Mouse (Mus musculus): ENCODE data around the gene Tesk1. TPM values are rescaled to one million over a fixed set of nuclear protein-coding genes. Genes with fewer than 3 reads are reported as not detected.

Gene Tesk1
- polyA plus RNA-seq, 1 experiment from 2014 or later = 8.0 TPM

- TF ChIP-seq CTCF (IDR thresholded peaks at IDR 0.05) = no peak
- no peak for TF ChIP-seq EP300 (IDR thresholded peaks at IDR 0.05)
These were observed 14.7 kb downstream of the Tesk1 start for GRCm38 (mm10) chr4:43456470-43456869.

GRCm38 (mm10) chr4:43457124-43457523 is 15.4 kb downstream of the Tesk1 start:
- Histone ChIP-seq H3K36me3 (ENCODE audit: insufficient read depth, low read length) (no peaks in the 10 kb centered on the region), H3K27me3 (replicated peaks; ENCODE audit: insufficient read depth, low read length) (0 out of 2 replicates have a peak, but pooled peaks cover 7% of the 10 kb centered on the region), H3K9me3 (ENCODE audit: low read length) (no peaks in the 10 kb centered on the region), H3K9ac (replicated peaks; ENCODE audit: low read depth) (no peak overlapping the region), H3K27ac (ENCODE audit: low read length) (no peak overlapping the region), H3K4me2 (replicated peaks; ENCODE audit: low read depth, low read length) (no peak overlapping the region), H3K4me3 (ENCODE audit: low read depth, low read length) (no peak overlapping the region), H3K4me1 (ENCODE audit: insufficient read depth, low read depth, low read length) (peaks cover 4% of the 10 kb centered on the region; the same call in 1 of the 2 replicates)
- TF ChIP-seq EP300 (IDR thresholded peaks at IDR 0.05) (no peak), CTCF (IDR thresholded peaks at IDR 0.05) (no peak)
- ATAC-seq (no peak), DNase-seq (ENCODE audit: low spot score) (no peak)
- WGBS = 14% methylated on average over 8 of the region's 8 CpGs

More at GRCm38 (mm10) chr4:43456470-43456869, 14.7 kb downstream of the Tesk1 start:
- no peaks in the 10 kb centered on the region for H3K9me3 ChIP-seq (ENCODE audit: low read length)
- no peak overlapping the region for H3K9ac ChIP-seq (replicated peaks; ENCODE audit: low read depth)
- no peaks in the 10 kb centered on the region for H3K36me3 ChIP-seq (ENCODE audit: insufficient read depth, low read length)
- H3K27me3 ChIP-seq (replicated peaks; ENCODE audit: insufficient read depth, low read length) = 0 out of 2 replicates have a peak, but pooled peaks cover 7% of the 10 kb centered on the region
- ATAC-seq (no peak), DNase-seq (ENCODE audit: low spot score) (no peak)
- no peak overlapping the region for H3K27ac ChIP-seq (ENCODE audit: low read length)
- H3K4me1 ChIP-seq (ENCODE audit: insufficient read depth, low read depth, low read length) = peaks cover 4% of the 10 kb centered on the region; the same call in 1 of the 2 replicates
- no peak overlapping the region for H3K4me3 ChIP-seq (ENCODE audit: low read depth, low read length)
- WGBS = 41% methylated on average over 4 of the region's 4 CpGs
- no peak overlapping the region for H3K4me2 ChIP-seq (replicated peaks; ENCODE audit: low read depth, low read length)

- no peaks in the 10 kb centered on the region for H3K27me3 ChIP-seq (replicated peaks; ENCODE audit: insufficient read depth, low read length)
- no peak for ATAC-seq
- H3K27ac ChIP-seq (ENCODE audit: low read length) = no peak overlapping the region
- no peak overlapping the region for H3K4me2 ChIP-seq (replicated peaks; ENCODE audit: low read depth, low read length)
- TF ChIP-seq CTCF (IDR thresholded peaks at IDR 0.05) (no peak), EP300 (IDR thresholded peaks at IDR 0.05) (no peak)
- H3K4me1 ChIP-seq (ENCODE audit: insufficient read depth, low read depth, low read length) = no peaks in the 10 kb centered on the region
- DNase-seq (ENCODE audit: low spot score) = no peak
- H3K9me3 ChIP-seq (ENCODE audit: low read length) = no peaks in the 10 kb centered on the region
- no peak overlapping the region for H3K4me3 ChIP-seq (ENCODE audit: low read depth, low read length)
- WGBS = 79% methylated on average over 5 of the region's 5 CpGs
- no peaks in the 10 kb centered on the region for H3K36me3 ChIP-seq (ENCODE audit: insufficient read depth, low read length)
- H3K9ac ChIP-seq (replicated peaks; ENCODE audit: low read depth) = no peak overlapping the region
These were observed 21.4 kb downstream of the Tesk1 start for GRCm38 (mm10) chr4:43463102-43463501.

- no peak for TF ChIP-seq EP300 (IDR thresholded peaks at IDR 0.05)
- no peak for TF ChIP-seq CTCF (IDR thresholded peaks at IDR 0.05)
- H3K9ac ChIP-seq (replicated peaks; ENCODE audit: low read depth) = no peak overlapping the region
- H3K9me3 ChIP-seq (ENCODE audit: low read length) = no peaks in the 10 kb centered on the region
- DNase-seq (ENCODE audit: low spot score) = no peak
- 70% methylated on average over 6 of the region's 6 CpGs for WGBS
- H3K4me1 ChIP-seq (ENCODE audit: insufficient read depth, low read depth, low read length) = no peaks in the 10 kb centered on the region
- no peak overlapping the region for H3K4me3 ChIP-seq (ENCODE audit: low read depth, low read length)
- no peaks in the 10 kb centered on the region for H3K27me3 ChIP-seq (replicated peaks; ENCODE audit: insufficient read depth, low read length)
- H3K27ac ChIP-seq (ENCODE audit: low read length) = no peak overlapping the region
- no peak overlapping the region for H3K4me2 ChIP-seq (replicated peaks; ENCODE audit: low read depth, low read length)
- ATAC-seq = no peak
- H3K36me3 ChIP-seq (ENCODE audit: insufficient read depth, low read length) = no peaks in the 10 kb centered on the region
These were observed 24.2 kb downstream of the Tesk1 start for GRCm38 (mm10) chr4:43465935-43466334.

- Histone ChIP-seq H3K27me3 (replicated peaks; ENCODE audit: insufficient read depth, low read length) (no peaks in the 10 kb centered on the region), H3K27ac (ENCODE audit: low read length) (no peak overlapping the region), H3K4me3 (ENCODE audit: low read depth, low read length) (no peak overlapping the region), H3K9me3 (ENCODE audit: low read length) (no peaks in the 10 kb centered on the region), H3K4me1 (ENCODE audit: insufficient read depth, low read depth, low read length) (no peaks in the 10 kb centered on the region), H3K36me3 (ENCODE audit: insufficient read depth, low read length) (no peaks in the 10 kb centered on the region), H3K4me2 (replicated peaks; ENCODE audit: low read depth, low read length) (no peak overlapping the region), H3K9ac (replicated peaks; ENCODE audit: low read depth) (no peak overlapping the region)
- 85% methylated on average over 7 of the region's 7 CpGs for WGBS
- TF ChIP-seq EP300 (IDR thresholded peaks at IDR 0.05) (no peak), CTCF (IDR thresholded peaks at IDR 0.05) (no peak)
- ATAC-seq = no peak
- no peak for DNase-seq (ENCODE audit: low spot score)
These were observed 25.1 kb downstream of the Tesk1 start for GRCm38 (mm10) chr4:43466872-43467271.

GRCm38 (mm10) chr4:43470301-43470700 is 28.6 kb downstream of the Tesk1 start:
- Histone ChIP-seq H3K9me3 (ENCODE audit: low read length) (no peaks in the 10 kb centered on the region), H3K4me2 (replicated peaks; ENCODE audit: low read depth, low read length) (no peak overlapping the region), H3K27me3 (replicated peaks; ENCODE audit: insufficient read depth, low read length) (no peaks in the 10 kb centered on the region), H3K9ac (replicated peaks; ENCODE audit: low read depth) (no peak overlapping the region), H3K4me3 (ENCODE audit: low read depth, low read length) (no peak overlapping the region), H3K27ac (ENCODE audit: low read length) (no peak overlapping the region), H3K36me3 (ENCODE audit: insufficient read depth, low read length) (no peaks in the 10 kb centered on the region), H3K4me1 (ENCODE audit: insufficient read depth, low read depth, low read length) (no peaks in the 10 kb centered on the region)
- TF ChIP-seq EP300 (IDR thresholded peaks at IDR 0.05) = no peak
- TF ChIP-seq CTCF (IDR thresholded peaks at IDR 0.05) = no peak
- WGBS = 87% methylated on average over 10 of the region's 10 CpGs
- no peak for ATAC-seq
- no peak for DNase-seq (ENCODE audit: low spot score)

GRCm38 (mm10) chr4:43473636-43474035 is 31.9 kb downstream of the Tesk1 start:
- Histone ChIP-seq H3K27me3 (replicated peaks; ENCODE audit: insufficient read depth, low read length) (no peaks in the 10 kb centered on the region), H3K27ac (ENCODE audit: low read length) (no peak overlapping the region), H3K4me2 (replicated peaks; ENCODE audit: low read depth, low read length) (no peak overlapping the region), H3K4me1 (ENCODE audit: insufficient read depth, low read depth, low read length) (peaks cover 3% of the 10 kb centered on the region; the same call in 1 of the 2 replicates), H3K9ac (replicated peaks; ENCODE audit: low read depth) (no peak overlapping the region), H3K9me3 (ENCODE audit: low read length) (no peaks in the 10 kb centered on the region), H3K4me3 (ENCODE audit: low read depth, low read length) (no peak overlapping the region), H3K36me3 (ENCODE audit: insufficient read depth, low read length) (no peaks in the 10 kb centered on the region)
- no peak for DNase-seq (ENCODE audit: low spot score)
- TF ChIP-seq CTCF (IDR thresholded peaks at IDR 0.05) = no peak
- no peak for TF ChIP-seq EP300 (IDR thresholded peaks at IDR 0.05)
- 53% methylated on average over 1 of the region's 1 CpGs for WGBS
- ATAC-seq = no peak

Data from lung, postnatal 0 days (tissue).